Mouse (Mus musculus) layer of hippocampus, adult 11-12 months (tissue): ENCODE data around the gene Ccdc24.

Experiments
- DNase-seq: peaks from one replicate; pipeline ENCODE4 v3.0.0; 2022; ENCODE audit warnings: low spot score

Ccdc24 gene

DNA sequence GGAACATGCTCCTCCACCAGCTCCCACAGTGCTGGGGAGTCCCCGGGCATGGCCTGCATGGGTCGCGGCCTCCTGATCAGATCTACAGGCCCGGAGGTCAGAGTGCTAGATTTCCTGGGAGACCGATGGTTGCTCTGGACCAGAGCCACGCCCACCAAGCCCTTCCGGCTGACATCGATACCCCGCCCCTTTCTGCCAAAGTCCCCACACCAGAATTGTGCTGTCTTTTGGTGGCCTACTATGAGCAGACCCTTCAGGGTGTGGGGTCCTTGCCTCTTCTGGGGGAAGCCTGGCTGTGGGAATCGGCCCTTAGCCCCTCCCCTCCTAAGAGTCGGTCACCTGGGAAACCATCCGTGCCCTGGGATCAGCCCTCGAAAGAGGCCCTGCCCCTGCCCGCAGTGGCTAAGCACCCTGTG is at the start of gene Ccdc24:
TSS of gene Ccdc24 (minus strand) at position 87 of the 416 bp plus-strand sequence.
- DNase-seq: no peak

DNA sequence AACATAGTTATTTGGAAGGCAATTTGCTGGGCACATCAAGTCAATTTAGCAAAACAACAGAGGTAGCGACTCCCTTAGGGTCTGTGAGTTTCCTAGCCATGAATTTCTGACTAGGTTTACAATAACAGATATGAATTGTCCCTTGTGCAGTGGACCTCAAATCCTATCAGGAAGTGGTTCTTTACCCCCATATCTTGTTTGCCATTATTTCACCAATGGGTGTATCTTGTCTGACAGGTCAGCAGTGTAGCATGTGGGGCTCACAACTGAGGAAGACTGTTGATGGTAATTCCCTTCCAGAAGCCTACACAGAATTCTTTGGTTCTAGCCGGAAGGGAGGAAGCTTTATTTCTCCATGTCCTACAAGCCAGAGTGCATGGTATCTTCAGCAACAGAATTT is 49.0 kb upstream of the Ccdc24 start:
- DNase-seq: no peak

DNA sequence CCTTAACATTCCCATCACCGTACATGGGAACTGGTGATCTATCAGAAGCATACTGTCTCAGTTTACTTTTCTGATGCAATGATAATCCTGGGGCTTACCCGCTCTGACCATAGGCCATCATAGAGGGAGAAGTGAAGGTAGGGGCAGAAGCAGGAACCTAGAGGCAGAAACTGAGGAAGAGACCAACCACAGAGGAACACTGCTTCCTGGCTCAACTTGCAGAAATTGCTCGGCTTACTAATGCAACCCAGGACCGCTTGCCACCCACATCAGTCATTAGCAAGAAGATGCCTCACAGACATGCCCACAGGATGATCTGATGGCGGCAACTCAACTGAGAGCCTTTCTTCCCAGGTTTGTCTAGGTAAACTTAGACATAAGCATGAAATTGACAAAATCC is 46.4 kb upstream of the Ccdc24 start:
- DNase-seq: no peak

DNA sequence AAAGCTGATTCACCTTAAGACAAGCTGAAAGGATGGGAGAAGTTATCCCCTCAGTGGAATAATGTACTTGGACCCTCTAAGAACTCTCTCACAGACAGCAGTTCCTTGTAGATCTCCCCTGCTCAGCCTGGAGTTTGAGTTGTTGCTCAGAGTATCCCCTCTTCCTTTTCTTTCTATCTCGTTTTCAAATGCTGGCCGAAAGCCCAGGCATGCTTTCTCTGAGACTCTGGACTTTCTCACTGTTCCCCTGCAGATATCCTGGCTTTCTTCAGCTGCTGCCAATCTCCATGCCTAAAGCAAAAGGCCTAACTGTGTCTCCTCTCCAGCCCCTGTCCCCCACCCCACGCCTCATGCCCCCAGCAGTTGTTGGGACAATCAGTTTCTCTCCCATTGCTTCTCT is 45.9 kb upstream of the Ccdc24 start:
- DNase-seq: no peak

DNA sequence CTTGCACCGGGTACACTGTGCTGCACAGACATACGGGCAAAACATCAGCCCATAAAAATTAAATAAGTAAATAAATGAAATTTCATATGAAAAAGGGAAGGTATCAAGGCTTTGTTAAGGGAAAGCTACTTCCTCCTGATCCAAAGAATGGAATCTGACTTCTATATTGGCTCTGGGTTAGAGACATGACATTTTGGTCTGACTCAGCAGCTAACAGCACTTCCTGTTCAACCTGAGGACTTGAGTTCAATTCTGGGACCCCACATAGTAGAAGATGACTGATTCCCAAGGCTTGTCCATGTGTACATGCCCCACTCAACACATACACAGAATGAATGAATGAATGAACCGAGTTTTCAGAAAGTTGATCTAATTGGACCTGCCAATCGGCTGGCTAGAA is 45.5 kb upstream of the Ccdc24 start:
- DNase-seq: no peak

DNA sequence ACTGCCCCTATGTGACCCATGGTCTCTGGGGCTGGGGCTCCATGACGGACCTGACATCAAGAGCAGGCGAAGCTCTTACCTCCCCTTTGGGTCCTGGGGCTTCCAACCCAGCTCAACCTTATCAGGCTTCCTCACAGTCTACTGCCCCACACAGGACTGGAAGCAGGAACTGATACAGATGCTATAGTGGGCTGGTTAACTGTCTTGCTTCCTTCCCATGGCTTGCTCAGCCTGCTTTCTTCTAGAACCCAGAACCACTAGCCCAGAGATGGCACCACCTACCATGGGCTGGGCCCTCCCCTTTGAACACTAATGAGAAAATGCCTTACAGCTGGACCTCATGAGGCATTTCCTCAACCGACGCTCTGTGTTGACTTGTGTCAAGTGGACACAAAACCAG is 45.0 kb upstream of the Ccdc24 start:
- no peak for DNase-seq

DNA sequence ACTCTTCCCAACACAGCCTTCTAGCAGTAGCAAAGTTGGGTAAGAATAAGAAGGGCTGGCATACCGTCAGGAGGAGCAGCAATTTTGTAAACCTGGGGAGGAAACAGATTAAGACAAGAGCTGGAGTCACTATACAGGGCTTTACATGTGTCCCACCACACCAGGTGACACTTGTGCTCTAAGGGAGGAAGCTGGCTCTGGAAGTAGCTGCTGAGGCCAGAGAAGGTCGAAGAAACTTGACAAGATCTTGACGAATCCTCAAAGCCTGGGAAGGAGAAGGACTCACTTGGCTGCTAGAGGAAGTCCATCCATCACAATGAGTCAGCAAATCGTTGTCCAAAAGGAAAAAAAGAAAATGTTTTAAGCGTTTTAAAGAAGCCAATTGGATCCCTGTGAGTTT is 44.0 kb upstream of the Ccdc24 start:
- DNase-seq: no peak

DNA sequence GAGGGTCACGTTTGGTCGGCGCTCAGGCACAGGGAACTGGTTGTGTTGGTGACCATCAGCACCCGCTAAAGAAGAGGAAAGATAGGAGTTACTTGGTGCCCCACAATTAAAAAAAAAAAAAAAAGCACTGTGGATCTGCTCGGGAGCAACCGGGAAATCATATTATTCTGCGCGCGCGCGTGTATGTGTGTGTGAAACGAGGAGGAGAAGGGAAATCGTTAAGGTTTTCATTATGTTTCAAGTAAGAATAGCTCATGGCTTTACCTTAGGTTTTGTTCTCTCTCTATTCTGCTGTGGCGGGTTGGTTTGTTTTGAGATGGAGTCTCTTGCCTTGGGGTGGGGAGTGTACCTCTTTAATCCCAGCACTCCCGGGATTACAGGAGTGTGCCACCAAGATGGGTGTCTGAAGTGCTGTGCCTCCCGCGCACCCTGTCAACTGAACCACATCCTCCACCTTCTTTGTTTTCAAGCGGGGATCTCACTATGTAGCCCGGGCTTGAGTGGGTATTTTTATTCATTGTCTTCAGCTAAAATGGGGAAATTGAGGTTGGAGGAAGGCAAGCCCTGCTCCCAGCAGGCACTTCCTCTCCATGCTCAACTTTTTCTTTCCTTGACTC is 43.2 kb upstream of the Ccdc24 start:
- no peak for DNase-seq

DNA sequence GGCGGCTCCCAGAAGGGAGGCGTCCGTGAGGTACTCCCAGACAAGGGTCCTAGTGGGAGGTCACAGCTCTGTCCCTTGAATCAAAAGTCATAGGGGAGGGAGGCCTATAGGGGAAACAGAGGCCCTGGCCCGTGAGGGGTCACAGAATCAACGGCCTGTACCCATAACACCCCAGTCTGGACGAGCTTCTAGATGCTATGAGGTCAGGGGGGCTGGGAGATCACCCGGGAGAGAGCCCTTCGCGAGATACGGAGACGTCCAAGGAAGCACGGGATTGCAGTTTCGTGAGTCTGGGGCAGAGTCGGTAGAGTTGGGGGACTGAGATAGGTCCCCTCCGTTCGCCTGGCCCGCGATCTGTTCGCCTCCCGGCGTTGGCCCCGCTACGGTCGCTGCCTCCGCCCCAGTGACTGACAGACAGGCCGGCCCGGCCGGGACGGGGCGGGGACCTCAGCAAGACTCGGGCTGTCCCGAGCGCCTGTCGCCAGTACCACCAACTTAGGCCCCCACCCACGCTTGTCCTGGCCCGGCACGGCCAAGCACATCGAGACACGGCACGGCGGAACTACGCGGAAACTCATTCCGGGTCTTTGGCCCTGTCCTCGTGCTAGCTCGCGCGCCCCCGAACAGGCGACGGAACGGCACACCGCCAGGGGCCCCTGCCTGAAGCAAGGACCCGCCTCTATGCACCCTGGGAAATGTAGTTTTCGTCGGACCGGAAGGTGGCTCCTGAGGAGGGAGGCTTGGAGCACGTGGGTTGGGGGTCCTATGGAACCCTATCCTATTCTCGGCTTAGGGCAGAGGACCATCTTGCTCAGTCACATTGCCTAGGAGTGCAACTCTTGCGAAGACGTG is 42.5 kb upstream of the Ccdc24 start, which contains the start of gene Ipo13:
TSS of gene Ipo13 (minus strand) at position 409 of the 852 bp plus-strand sequence.
- DNase-seq: peak; percentile 92

DNA sequence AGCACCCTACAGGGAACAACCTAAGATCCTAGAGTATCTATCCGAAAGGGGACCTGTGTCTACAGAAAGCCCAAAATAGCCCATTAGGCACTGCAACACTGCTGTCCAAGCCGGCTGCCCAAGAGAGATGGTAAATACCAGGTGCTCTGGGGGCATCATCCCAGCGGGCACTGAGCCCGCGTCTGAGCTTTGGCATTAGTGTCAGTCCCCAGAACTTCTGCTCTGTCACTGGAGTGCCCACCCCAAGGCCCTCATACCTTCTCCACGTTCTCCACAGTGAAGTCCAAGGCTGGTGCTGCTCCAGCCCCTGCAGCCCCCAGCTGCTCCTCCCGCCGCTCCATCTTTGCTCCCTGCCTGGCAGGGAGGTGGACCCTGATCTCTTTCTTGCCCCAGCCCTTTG is 41.7 kb upstream of the Ccdc24 start:
- no peak for DNase-seq

DNA sequence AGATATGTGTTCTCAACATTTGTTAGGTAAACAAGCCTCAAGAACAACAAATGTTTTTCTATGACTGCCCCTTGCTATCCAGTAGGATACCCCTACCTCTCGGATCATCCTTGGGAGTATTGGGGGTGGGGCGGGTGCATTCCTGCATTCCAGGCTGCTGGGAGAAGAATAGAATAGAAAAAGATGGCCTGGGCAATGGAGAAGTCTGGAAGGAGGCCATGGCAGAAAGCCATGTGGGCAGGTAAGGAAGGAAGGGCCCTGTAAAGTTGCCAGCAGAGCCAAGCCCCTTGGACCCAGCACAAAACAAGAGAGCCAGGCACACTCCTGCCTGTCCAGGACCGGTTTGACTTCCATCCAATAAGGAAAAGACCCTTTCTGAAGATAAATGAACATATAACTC is 41.1 kb upstream of the Ccdc24 start:
- DNase-seq: no peak

DNA sequence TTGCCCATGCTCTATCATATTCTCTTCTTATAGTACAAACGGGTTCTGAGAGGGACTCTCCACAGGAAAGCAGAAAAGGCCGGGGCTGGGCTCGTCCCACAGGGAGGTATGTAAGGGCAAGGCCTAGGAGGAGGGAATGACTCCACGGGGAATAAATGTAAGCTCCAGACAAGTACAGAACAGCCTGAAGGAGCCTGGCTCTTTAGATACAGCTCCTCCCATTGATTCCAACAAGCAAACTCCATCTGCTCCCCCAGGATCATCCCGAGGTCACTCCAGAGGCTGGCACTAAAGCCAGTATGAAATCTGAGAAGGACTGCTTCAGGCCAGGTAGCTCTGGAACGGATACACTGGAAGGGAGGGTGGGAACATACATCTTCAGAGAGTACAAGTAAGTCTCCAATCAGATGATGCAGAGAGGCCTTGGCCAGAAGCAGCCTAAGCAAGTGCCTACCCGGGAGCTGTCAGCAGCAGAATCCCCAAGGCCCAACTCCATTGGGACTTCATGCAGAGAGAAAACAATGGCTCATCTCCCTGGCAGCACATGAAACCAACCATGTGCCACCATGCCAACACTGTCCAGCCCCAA is 40.4 kb upstream of the Ccdc24 start:
- DNase-seq: no peak

DNA sequence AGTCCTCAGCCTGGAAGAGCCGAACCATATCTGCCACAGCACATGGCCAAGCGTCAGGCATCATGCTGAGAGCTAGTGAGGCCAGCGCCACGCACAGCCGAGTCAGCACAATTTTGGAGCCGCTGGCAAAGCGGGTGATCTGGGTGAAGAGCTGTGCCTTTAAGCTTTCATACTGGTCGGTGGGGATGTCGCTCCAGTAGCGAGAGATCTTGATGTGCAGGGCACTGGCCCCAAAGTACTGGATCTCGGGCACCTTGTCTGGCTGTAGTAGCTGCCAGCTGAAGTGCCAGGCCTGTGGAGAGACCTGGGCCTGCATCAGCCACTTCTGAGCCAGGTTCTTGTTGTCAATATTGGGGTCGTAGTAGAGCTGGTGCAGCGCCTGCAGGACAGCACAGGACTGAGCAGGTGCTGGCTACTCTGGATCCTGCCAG is 39.8 kb upstream of the Ccdc24 start:
- no peak for DNase-seq

DNA sequence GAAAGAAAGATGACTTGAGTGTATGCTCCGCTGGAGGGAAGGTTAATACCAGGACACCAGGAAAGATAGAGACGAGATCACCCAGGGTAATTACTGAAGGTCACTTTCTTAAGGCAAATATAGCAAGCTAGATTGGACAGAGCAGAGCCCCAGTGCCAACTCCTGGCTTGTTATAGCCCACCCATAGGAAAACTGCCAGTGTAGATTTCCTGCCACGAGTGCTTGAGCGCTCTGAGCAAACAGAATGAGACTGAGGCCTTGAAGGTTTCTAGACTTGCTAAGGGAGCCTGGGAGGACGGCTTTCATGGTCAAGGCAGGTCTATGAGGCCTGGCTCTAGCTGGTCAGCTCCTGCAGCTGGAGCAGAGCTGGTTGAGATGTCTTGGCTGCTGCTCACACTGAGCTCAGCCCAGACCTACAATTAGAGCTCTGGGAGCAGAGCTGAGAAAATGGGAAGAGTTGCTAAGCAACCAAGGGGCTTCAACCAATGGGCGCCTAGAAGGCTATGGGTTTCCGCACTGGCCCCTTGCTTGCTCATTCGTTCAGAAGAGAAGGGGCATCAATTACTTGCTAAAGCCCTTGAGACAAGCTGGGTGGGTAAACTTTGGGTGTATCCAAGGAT is 36.6 kb upstream of the Ccdc24 start:
- DNase-seq: no peak

DNA sequence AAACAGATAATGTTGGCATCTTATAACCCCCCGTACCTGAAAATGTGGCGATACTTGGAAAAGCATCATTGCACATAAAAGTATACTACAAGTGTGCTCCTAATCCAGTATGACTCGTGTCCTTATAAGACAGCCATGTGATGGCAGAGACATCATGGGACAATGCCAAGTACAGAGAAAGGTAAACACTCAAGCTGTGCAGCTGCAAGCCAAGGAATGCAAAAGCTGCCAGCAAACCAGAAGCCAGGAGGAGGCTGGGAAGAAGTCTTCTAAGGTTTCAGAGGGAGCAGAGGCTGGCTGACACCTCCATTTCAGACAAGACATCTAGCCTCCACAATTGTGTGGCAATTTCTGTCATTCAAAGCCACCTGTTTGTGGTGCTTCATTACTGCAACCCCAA is 33.8 kb upstream of the Ccdc24 start:
- DNase-seq: no peak

DNA sequence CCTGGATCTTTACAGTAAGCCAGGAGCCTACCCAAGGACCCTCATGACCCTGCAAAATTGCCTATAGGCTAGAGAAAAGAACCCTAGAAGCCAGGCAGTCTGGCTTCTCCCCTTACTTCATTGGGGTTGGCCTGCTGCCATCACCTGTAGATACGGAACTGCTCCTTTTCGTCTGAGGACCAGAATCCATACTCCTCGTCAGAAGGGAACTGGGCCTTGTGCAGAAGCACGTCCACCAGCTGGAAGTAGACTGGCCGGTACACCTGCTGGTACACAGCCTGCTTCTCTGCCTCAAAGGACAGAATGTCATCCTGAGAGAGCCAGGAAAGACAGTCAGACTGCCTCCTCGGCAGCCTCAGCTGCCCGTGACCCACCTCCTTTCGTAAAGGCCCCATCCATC is 32.4 kb upstream of the Ccdc24 start:
- no peak for DNase-seq

DNA sequence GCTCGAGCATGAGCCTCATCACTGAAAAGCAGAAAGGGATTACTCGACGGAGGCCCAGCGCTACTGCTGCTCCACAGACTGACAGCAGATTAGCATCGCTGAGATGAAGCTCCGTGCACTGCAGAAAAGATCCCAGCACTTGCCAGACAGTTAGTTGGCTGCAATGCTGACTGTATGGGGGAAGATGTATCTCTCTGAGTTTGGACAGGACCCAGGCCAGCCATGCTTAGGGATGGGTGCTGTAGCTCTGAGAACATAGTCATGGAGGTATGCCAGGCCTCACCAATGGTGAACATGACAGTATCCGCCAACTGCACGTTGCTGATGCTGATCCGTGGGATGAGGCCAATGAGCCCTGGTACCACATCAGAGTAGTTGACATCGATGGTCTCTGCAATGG is 31.7 kb upstream of the Ccdc24 start:
- peak; percentile 59 for DNase-seq

DNA sequence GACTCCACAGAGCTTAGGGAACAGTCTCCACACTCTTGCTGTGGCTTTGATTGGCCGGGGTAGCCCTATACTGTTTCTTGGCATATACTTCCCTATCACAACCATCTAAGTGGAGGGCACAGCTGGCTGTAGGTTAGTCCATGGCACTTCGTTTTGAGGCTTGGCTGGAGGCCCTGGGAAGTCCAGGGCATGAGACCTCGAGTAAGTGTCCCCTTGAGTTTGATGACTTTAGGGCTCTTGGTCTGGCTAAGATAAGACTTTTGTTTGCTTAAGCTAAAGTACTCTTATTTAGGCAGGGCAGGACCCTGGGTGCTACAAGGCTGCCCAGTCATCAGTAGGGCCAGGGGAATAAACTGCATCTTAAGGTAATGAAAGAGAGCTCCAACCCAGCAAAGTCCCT is 25.8 kb upstream of the Ccdc24 start:
- DNase-seq: no peak

DNA sequence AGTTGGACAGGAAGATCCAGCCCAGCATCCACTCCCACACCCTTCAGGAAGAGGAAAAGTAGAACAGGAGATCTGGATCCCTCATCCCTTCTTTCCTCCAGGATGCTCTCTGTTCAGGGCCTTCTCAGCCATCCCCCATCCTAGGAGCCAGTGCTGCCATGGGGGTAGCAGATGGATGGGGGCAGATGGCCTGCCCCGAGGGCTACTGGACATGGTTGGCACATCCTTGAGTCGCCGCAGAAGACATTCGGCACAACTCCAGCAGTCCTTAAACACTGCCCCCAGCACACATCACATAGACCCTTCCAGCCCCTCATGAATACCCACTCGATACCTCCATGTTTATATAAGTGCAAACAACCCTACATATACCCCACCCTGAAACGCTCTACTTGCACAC is 23.7 kb upstream of the Ccdc24 start:
- DNase-seq: no peak

DNA sequence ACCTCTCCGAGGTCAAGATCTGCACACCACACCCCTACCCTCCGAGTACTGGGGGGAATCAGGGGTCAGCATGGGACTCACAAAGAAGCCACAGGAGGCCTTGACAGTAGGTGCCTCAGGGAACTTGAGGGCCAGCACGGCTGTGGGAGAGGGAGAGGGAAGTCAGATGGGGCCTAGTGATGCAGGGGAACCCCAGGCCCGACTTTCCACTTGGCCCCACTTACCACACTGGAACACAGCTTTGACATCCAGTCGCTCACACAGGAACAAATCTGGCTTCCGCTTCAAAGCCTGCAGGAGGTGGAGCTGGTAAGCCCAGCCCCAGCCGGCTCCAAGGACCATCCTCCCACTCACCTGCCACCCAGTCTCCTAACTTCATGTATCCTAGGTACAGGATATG is 23.0 kb upstream of the Ccdc24 start:
- DNase-seq: no peak

DNA sequence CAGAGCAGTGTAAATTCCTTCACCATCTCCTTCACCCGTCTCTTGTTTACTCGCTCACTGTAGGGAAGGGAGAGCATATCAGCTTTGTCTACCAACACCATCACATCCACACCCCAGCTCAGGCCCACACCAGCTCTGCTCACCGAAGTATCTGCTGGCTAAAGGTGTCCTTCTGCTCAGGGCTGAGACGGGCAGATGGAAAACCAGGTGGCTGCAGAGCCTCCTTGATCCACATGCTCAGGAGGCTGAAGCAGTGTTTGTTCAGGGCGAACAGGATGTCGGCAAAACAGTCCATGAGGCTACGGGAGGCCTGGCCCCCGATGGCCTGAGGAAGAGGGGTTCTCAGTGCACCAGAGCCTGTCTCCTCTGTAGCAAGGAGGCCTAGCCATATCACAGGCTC is 22.2 kb upstream of the Ccdc24 start:
- DNase-seq: no peak

DNA sequence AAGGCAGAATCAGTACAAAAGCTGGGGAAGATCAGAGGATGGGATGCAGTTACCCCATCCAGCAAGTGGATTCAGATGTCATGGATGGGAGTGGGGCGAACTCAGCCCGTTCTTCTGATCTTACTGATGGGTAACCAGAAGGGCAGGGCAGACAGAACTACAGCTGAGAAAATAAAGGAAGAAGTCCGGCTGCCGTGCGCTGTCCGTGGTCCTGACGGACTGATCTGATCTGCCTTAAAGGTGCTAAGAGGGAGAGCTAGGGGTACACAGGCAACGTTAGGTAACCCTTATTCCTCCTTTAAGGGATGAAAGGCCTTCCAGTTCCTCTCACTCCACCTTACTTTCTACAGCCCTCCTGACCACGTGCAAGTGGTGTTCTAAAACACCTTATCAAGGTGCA is 21.0 kb upstream of the Ccdc24 start:
- no peak for DNase-seq

DNA sequence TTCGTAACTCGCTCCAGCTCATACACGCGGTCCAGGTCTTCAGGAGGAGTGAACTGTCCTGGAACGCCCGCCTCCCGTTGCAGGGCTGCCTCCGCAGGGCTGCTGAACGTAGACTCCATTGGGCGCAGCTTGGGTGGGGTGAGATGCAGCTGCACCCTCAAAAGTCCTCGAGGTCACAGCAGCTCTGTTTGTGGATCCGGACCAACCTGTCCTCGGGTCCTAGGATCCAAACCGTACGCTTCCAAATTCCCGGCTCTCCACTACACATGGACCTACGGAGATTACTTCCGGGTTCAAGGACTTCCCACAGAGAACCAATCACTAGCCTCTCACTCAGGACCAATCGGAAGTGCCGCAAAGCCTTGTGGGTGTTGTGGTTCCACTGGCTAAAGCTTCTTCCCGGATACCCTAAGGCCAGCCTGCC is 19.4 kb upstream of the Ccdc24 start, which contains the start of gene Dph2:
TSS of gene Dph2 (minus strand) at position 295 of the 424 bp plus-strand sequence.
- peak; percentile 85 for DNase-seq
